Mouse (Mus musculus): ENCODE data around the gene Gcnt2. TPM values are rescaled to one million over a fixed set of nuclear protein-coding genes. Genes with fewer than 3 reads are reported as not detected.

Gcnt2 gene
- polyA plus RNA-seq, 1 experiment from 2014 or later = 20.2 TPM

DNA sequence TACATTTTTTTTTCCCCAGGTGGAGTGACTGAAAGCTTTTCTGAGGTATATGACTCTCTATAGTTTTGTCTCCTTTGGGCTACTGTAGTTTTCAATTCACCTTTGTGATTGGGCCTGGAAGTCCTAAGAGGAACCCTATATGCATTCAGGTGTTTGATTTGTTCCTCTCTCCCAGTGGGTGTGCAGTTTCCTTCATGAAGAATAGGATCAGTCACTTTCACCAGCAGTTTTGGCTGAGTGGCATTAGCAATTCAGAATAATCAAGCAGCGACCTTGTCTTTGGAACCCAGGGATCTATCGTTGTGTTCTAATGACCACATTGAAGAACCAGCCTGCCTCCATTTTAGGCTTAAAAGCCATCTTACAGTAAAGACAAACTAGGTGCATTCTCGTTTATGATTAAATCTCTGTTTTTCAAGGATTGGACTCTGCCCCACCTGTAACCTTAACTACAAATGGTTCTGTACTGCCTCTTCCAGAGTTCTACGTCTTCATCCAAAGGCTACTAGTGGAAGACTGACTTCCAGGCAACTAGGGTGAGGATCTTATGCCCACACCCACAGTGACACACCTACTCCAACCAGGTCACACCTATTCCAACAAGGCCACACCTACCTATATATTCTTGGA is 110.3 kb downstream of the Gcnt2 start:
- Histone ChIP-seq H3K4me2 (replicated peaks; ENCODE audit: low read depth) (no peak overlapping the region), H3K4me3 (ENCODE audit: low read depth, low read length) (no peak overlapping the region), H3K9ac (ENCODE audit: low read depth, low read length) (no peak overlapping the region), H3K36me3 (ENCODE audit: control insufficient read depth, insufficient read depth) (no peaks in the 10 kb centered on the region), H3K4me1 (replicated peaks; ENCODE audit: control insufficient read depth, insufficient read depth, low read length) (no peaks in the 10 kb centered on the region), H3K27ac (ENCODE audit: low read depth, low read length) (no peak overlapping the region), H3K9me3 (ENCODE audit: control insufficient read depth) (no peaks in the 10 kb centered on the region), H3K27me3 (replicated peaks; ENCODE audit: control insufficient read depth, insufficient read depth, low read length) (no peaks in the 10 kb centered on the region)
- no peak for ATAC-seq
- WGBS = 83% methylated on average over 4 of the region's 4 CpGs
- no peak for TF ChIP-seq CTCF (IDR thresholded peaks at IDR 0.05; ENCODE audit: low read depth)

- TF ChIP-seq CTCF (IDR thresholded peaks at IDR 0.05; ENCODE audit: low read depth) = no peak
- Histone ChIP-seq H3K27ac (ENCODE audit: low read depth, low read length) (no peak overlapping the region), H3K36me3 (ENCODE audit: control insufficient read depth, insufficient read depth) (no peaks in the 10 kb centered on the region), H3K27me3 (replicated peaks; ENCODE audit: control insufficient read depth, insufficient read depth, low read length) (no peaks in the 10 kb centered on the region), H3K4me1 (replicated peaks; ENCODE audit: control insufficient read depth, insufficient read depth, low read length) (no peaks in the 10 kb centered on the region), H3K9me3 (ENCODE audit: control insufficient read depth) (no peaks in the 10 kb centered on the region), H3K4me2 (replicated peaks; ENCODE audit: low read depth) (no peak overlapping the region), H3K9ac (ENCODE audit: low read depth, low read length) (no peak overlapping the region), H3K4me3 (ENCODE audit: low read depth, low read length) (no peak overlapping the region)
- 61% methylated on average over 5 of the region's 5 CpGs for WGBS
- peak; percentile 57 for ATAC-seq
Measured at GRCm38 (mm10) chr13:40971261-40971660, 111.7 kb downstream of the Gcnt2 start.

- Histone ChIP-seq H3K4me3 (ENCODE audit: low read depth, low read length) (no peak overlapping the region), H3K27me3 (replicated peaks; ENCODE audit: control insufficient read depth, insufficient read depth, low read length) (no peaks in the 10 kb centered on the region), H3K9me3 (ENCODE audit: control insufficient read depth) (no peaks in the 10 kb centered on the region), H3K27ac (ENCODE audit: low read depth, low read length) (no peak overlapping the region), H3K4me2 (replicated peaks; ENCODE audit: low read depth) (no peak overlapping the region), H3K9ac (ENCODE audit: low read depth, low read length) (no peak overlapping the region), H3K4me1 (replicated peaks; ENCODE audit: control insufficient read depth, insufficient read depth, low read length) (no peaks in the 10 kb centered on the region), H3K36me3 (ENCODE audit: control insufficient read depth, insufficient read depth) (no peaks in the 10 kb centered on the region)
- no peak for ATAC-seq
- TF ChIP-seq CTCF (IDR thresholded peaks at IDR 0.05; ENCODE audit: low read depth) = no peak
- WGBS = 85% methylated on average over 2 of the region's 2 CpGs
Measured at GRCm38 (mm10) chr13:40971831-40972230, 112.3 kb downstream of the Gcnt2 start.

DNA sequence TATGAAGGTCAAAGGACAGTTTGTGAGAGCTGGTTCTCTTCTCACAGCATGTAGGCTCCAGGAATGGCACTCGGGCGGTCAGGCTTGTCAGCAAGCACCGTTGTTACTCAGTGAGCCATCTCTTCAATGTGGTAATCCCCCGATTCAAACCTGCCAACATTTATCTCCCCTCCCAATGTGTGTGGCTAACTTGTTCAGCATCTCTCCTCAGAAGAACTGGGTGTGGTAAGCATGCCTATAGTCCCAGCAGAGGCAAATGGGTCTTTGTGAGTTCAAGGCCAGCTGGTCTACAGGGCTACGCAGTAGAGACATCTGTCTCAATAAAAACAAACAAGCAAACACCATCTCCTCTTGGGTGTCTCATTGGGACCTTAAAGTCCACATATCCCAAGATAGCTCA is 113.4 kb downstream of the Gcnt2 start:
- no peak for ATAC-seq
- Histone ChIP-seq H3K27me3 (replicated peaks; ENCODE audit: control insufficient read depth, insufficient read depth, low read length) (no peaks in the 10 kb centered on the region), H3K36me3 (ENCODE audit: control insufficient read depth, insufficient read depth) (no peaks in the 10 kb centered on the region), H3K9ac (ENCODE audit: low read depth, low read length) (no peak overlapping the region), H3K4me1 (replicated peaks; ENCODE audit: control insufficient read depth, insufficient read depth, low read length) (no peaks in the 10 kb centered on the region), H3K27ac (ENCODE audit: low read depth, low read length) (no peak overlapping the region), H3K4me2 (replicated peaks; ENCODE audit: low read depth) (no peak overlapping the region), H3K9me3 (ENCODE audit: control insufficient read depth) (no peaks in the 10 kb centered on the region), H3K4me3 (ENCODE audit: low read depth, low read length) (no peak overlapping the region)
- TF ChIP-seq CTCF (IDR thresholded peaks at IDR 0.05; ENCODE audit: low read depth) = no peak
- 93% methylated on average over 5 of the region's 5 CpGs for WGBS

DNA sequence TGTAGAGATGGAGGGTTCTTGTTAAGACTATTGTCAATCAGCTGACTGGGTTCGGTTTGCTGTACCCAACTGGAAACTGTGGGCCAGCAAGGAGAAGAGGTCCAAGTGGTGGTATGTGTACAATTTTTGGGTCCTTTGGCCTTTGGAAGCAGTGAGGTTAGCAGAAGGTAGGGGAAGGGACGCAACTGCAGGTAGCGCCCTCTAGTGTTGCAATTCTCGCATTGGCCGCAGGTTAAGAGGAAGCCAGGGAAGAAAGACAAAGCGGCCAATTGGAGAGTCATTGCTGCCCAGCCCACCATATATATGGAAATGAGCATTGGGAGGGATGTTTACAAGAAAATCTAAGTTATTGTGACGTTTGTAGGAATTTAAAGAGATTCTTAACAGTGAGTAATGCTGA is 118.1 kb downstream of the Gcnt2 start:
- peak; percentile 53 for ATAC-seq
- 30% methylated on average over 7 of the region's 7 CpGs for WGBS
- Histone ChIP-seq H3K4me2 (replicated peaks; ENCODE audit: low read depth) (no peak overlapping the region), H3K4me3 (ENCODE audit: low read depth, low read length) (no peak overlapping the region), H3K9ac (ENCODE audit: low read depth, low read length) (no peak overlapping the region), H3K36me3 (ENCODE audit: control insufficient read depth, insufficient read depth) (no peaks in the 10 kb centered on the region), H3K9me3 (ENCODE audit: control insufficient read depth) (no peaks in the 10 kb centered on the region), H3K4me1 (replicated peaks; ENCODE audit: control insufficient read depth, insufficient read depth, low read length) (no peaks in the 10 kb centered on the region), H3K27ac (ENCODE audit: low read depth, low read length) (no peak overlapping the region), H3K27me3 (replicated peaks; ENCODE audit: control insufficient read depth, insufficient read depth, low read length) (no peaks in the 10 kb centered on the region)
- peak; percentile 91 for TF ChIP-seq CTCF (IDR thresholded peaks at IDR 0.05; ENCODE audit: low read depth)

- Histone ChIP-seq H3K9me3 (ENCODE audit: control insufficient read depth) (no peaks in the 10 kb centered on the region), H3K9ac (ENCODE audit: low read depth, low read length) (no peak overlapping the region), H3K4me2 (replicated peaks; ENCODE audit: low read depth) (no peak overlapping the region), H3K4me1 (replicated peaks; ENCODE audit: control insufficient read depth, insufficient read depth, low read length) (no peaks in the 10 kb centered on the region), H3K27ac (ENCODE audit: low read depth, low read length) (0 out of 2 replicates have a peak overlapping the region, but pooled peaks have one; percentile 3), H3K4me3 (ENCODE audit: low read depth, low read length) (no peak overlapping the region), H3K36me3 (ENCODE audit: control insufficient read depth, insufficient read depth) (no peaks in the 10 kb centered on the region), H3K27me3 (replicated peaks; ENCODE audit: control insufficient read depth, insufficient read depth, low read length) (no peaks in the 10 kb centered on the region)
- TF ChIP-seq CTCF (IDR thresholded peaks at IDR 0.05; ENCODE audit: low read depth) = no peak
- 46% methylated on average over 4 of the region's 4 CpGs for WGBS
- ATAC-seq = no peak
Measured at GRCm38 (mm10) chr13:40978652-40979051, 119.1 kb downstream of the Gcnt2 start.
